Mouse (Mus musculus) lung, postnatal 10 days (tissue): ENCODE measurements at regions not wholly inside any gene's neighbourhood (a gene's known extent, or its start where the extent isn't known, plus 50 kb on each side); places are given as distances from the start of the nearest gene placed in this dataset.
A peak's percentile ranks its signal among the peaks of the same experiment; 100 is the strongest.

Source experiments
- DNase-seq: peaks from one replicate; pipeline ENCODE4 v3.0.0; 2021

GRCm38 (mm10) chr12:90469754-90470153 is 268.5 kb downstream of the Dio2 start:
- no peak for DNase-seq

GRCm38 (mm10) chr12:90460121-90460520 is 278.1 kb downstream of the Dio2 start:
- DNase-seq, result no peak

DNA sequence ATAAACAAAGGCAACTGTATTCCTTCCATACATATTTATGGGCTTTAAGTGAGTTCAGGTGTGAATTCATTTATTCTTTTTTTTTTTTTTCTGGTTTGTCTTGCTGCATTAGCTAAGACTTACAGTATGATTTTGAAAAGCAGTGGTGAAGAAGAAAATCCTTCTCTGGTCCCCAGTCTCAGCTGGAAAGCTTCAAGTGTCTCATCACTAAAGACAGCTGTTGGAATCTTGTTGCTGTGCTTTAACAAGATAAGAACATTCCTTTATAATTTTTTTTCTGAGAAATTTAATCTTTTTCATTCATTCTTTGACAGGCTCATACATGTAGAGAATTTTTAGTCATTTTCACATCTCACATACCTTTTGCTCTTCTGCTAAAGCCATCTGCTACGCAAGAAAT is 297.6 kb downstream of the Dio2 start:
- DNase-seq, result peak; percentile 15

DNA sequence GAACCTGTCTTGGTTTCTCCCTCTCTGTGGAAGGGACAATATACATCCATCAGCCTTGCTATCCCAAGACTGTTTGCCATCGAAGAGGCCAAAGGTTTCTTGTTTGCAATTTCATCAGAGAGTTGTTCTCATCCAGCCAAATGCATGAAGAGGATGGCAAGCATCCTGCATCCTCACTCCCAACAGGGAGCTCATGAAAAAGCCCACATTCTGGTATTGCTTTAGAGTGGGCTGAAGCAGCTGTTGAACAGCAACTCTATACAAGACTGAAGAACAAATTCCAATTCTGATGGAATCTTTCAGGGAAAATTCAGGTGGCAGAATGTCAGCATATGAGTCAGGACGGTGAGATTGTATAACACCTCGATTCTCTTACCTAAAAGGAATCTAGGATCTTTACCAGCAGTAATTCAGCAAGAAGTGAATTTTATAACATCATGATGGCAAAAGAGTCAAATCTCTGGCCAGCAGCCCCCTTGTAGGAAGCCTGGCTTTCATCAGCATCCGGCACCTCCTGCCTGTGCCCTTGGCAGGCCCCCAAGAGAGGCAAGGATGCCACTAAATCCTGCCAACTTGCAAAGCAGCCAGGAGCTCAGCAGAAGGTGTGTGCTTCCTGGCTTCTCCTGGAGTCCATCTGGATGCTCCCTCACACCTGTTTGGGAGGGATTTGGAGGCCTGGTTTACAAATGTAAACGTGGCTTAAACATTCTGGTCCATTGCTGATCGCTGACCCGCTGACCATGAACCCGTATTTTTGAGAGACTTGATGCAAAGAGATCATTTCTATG is 312.8 kb downstream of the Dio2 start:
- no peak for DNase-seq

- no peak for DNase-seq
Observed at GRCm38 (mm10) chr12:90417590-90418221, 320.5 kb downstream of the Dio2 start.

- DNase-seq, result no peak
Observed at GRCm38 (mm10) chr12:90408716-90409115, 329.5 kb downstream of the Dio2 start.

GRCm38 (mm10) chr12:90398564-90398963 is 339.7 kb downstream of the Dio2 start:
- DNase-seq, result peak; percentile 40
